Mouse (Mus musculus): ENCODE measurements around the gene C1ra. TPM values are rescaled to one million over a fixed set of nuclear protein-coding genes. Genes with fewer than 3 reads are reported as not detected.
"Not testable (repeated sequence)": the region's sequence is repeated elsewhere in the genome, so short reads cannot be mapped to it uniquely, and the experiment has no call there.

The C1ra gene
- polyA plus RNA-seq, 1 experiment from 2014 or later = 3.4 TPM

DNA sequence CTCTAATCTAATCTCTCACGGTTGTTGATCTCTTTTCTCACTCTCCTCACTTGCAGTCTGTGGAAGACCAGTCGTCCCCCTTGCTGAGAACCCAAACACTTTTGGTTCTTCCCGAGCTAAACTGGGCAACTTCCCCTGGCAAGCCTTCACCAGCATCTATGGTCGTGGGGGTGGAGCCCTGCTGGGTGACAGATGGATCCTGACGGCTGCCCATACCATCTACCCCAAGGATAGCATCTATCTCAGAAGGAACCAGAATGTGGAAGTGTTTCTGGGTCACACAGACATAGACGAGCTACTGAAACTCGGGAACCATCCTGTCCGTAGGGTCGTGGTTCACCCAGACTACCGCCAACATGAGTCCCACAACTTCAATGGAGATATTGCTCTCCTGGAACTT lies 3.9 kb upstream of the C1ra start:
- H3K9ac ChIP-seq (ENCODE audit: low read depth, low read length) = no peak overlapping the region
- no peak overlapping the region for H3K4me3 ChIP-seq (ENCODE audit: low read depth, low read length)
- DNase-seq (ENCODE audit: low spot score) (no peak), ATAC-seq (ENCODE audit: low read depth) (no peak)
- no peak overlapping the region for H3K27ac ChIP-seq (replicated peaks; ENCODE audit: low read depth, low read length)
- no peaks in the 10 kb centered on the region for H3K36me3 ChIP-seq (ENCODE audit: control insufficient read depth, insufficient read depth, low read length)
- H3K9me3 ChIP-seq (ENCODE audit: control insufficient read depth, low read length) = no peaks in the 10 kb centered on the region
- WGBS = 78% methylated on average over 10 of the region's 10 CpGs
- no peaks in the 10 kb centered on the region for H3K27me3 ChIP-seq (replicated peaks; ENCODE audit: control insufficient read depth, insufficient read depth, low read length)
- no peak overlapping the region for H3K4me2 ChIP-seq (ENCODE audit: low read depth, low read length)
- H3K4me1 ChIP-seq (ENCODE audit: control insufficient read depth, insufficient read depth, low read length) = no peaks in the 10 kb centered on the region

DNA sequence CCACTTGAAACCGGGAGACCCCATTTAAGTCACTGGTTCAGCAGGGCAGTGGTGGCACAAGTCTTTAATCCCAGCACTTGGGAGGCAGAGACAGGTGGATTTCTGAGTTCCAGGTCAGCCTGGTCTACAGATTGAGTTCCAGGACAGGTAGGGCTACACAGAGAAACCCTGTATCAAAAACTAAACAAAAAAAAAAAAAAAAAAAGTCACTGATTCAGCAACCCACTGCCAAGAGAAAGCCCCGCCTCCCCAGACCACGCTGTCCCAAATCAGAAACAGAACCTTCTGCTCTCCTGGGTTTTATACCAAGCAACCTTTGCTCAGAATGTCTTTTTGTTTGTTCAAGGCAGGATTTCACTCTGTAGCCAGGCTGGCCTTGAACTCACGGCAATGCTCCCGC lies 3.0 kb upstream of the C1ra start:
- H3K27ac ChIP-seq (replicated peaks; ENCODE audit: low read depth, low read length); H3K36me3 ChIP-seq (ENCODE audit: control insufficient read depth, insufficient read depth, low read length); DNase-seq (ENCODE audit: low spot score); H3K4me1 ChIP-seq (ENCODE audit: control insufficient read depth, insufficient read depth, low read length); ATAC-seq (ENCODE audit: low read depth); H3K9me3 ChIP-seq (ENCODE audit: control insufficient read depth, low read length); H3K4me2 ChIP-seq (ENCODE audit: low read depth, low read length); H3K27me3 ChIP-seq (replicated peaks; ENCODE audit: control insufficient read depth, insufficient read depth, low read length); H3K4me3 ChIP-seq (ENCODE audit: low read depth, low read length); H3K9ac ChIP-seq (ENCODE audit: low read depth, low read length): not testable (repeated sequence)
- 79% methylated on average over 4 of the region's 5 CpGs for WGBS

DNA sequence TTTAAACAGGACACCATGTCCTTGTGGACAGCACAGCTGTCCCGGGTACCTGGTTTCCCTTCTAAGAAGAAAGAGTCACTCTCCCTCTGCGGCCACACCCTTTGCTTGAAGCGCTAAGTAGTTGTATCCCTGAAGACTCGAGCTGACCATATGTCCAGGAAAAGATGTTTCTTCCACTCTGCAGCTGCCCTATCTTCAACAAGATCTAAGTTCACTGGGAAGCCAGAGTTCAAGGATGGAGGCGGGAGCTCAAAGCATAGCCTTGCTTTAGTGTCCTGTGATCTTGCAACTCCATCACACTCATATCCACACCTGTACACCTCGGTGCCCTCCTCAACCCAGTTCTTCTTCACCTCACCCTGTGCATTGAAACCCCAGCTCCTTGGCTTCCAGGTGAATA lies 269 bp upstream of the C1ra start:
- H3K27me3 ChIP-seq (replicated peaks; ENCODE audit: control insufficient read depth, insufficient read depth, low read length) = no peaks in the 10 kb centered on the region
- H3K4me2 ChIP-seq (ENCODE audit: low read depth, low read length) = no peak overlapping the region
- H3K9me3 ChIP-seq (ENCODE audit: control insufficient read depth, low read length) = no peaks in the 10 kb centered on the region
- DNase-seq (ENCODE audit: low spot score) = no peak
- H3K9ac ChIP-seq (ENCODE audit: low read depth, low read length) = no peak overlapping the region
- no peaks in the 10 kb centered on the region for H3K4me1 ChIP-seq (ENCODE audit: control insufficient read depth, insufficient read depth, low read length)
- H3K36me3 ChIP-seq (ENCODE audit: control insufficient read depth, insufficient read depth, low read length) = no peaks in the 10 kb centered on the region
- WGBS = 58% methylated on average over 6 of the region's 6 CpGs
- no peak overlapping the region for H3K27ac ChIP-seq (replicated peaks; ENCODE audit: low read depth, low read length)
- no peak overlapping the region for H3K4me3 ChIP-seq (ENCODE audit: low read depth, low read length)
- ATAC-seq (ENCODE audit: low read depth) = no peak

DNA sequence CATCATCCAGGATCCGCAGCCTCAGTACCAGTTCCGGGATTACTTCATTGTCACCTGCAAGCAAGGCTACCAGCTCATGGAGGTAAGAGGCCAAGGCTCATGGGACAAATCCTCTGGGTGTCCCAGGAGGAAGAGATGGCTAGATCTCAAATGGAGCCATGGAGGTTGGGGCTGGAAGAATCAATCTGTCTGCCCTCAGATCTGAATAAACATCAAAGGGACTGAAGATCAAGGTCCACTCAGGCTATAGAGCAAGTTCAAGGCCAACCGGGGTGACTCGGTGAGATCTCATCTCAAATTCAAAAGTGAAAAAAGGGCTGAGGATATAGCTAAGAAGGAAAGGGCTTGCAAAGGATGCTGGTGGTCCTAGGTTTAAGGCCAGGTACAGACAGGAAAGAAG lies 5.5 kb downstream of the C1ra start:
- H3K4me1 ChIP-seq (ENCODE audit: control insufficient read depth, insufficient read depth, low read length) = not testable (repeated sequence)

DNA sequence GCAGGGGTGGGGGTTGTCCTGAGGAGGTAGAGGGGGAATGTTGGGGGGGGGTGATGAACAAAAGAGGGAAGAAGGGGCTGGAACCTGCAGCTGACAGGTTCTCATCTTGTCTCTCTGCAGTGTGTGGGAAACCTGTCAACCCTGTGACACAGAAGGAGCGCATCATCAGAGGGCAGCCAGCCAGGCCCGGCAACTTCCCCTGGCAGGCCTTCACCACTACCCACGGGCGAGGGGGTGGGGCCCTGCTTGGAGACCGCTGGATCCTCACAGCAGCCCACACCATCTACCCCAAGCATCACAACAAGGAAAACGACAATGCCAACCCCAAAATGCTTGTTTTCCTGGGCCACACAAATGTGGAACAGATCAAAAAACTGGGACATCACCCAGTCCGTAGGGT lies 9.9 kb downstream of the C1ra start:
- H3K27me3 ChIP-seq (replicated peaks; ENCODE audit: control insufficient read depth, insufficient read depth, low read length); DNase-seq (ENCODE audit: low spot score); H3K36me3 ChIP-seq (ENCODE audit: control insufficient read depth, insufficient read depth, low read length); ATAC-seq (ENCODE audit: low read depth); H3K9ac ChIP-seq (ENCODE audit: low read depth, low read length); H3K27ac ChIP-seq (replicated peaks; ENCODE audit: low read depth, low read length); H3K9me3 ChIP-seq (ENCODE audit: control insufficient read depth, low read length); H3K4me1 ChIP-seq (ENCODE audit: control insufficient read depth, insufficient read depth, low read length); H3K4me2 ChIP-seq (ENCODE audit: low read depth, low read length); H3K4me3 ChIP-seq (ENCODE audit: low read depth, low read length): not testable (repeated sequence)
- 61% methylated on average over 6 of the region's 7 CpGs for WGBS

More for the DNA sequence above, 5.5 kb downstream of the C1ra start:
- not testable (repeated sequence) for H3K36me3 ChIP-seq (ENCODE audit: control insufficient read depth, insufficient read depth, low read length); DNase-seq (ENCODE audit: low spot score); H3K27ac ChIP-seq (replicated peaks; ENCODE audit: low read depth, low read length); H3K9ac ChIP-seq (ENCODE audit: low read depth, low read length); ATAC-seq (ENCODE audit: low read depth); H3K27me3 ChIP-seq (replicated peaks; ENCODE audit: control insufficient read depth, insufficient read depth, low read length); H3K4me2 ChIP-seq (ENCODE audit: low read depth, low read length); H3K4me3 ChIP-seq (ENCODE audit: low read depth, low read length); H3K9me3 ChIP-seq (ENCODE audit: control insufficient read depth, low read length)
- 94% methylated on average over 2 of the region's 4 CpGs for WGBS

DNA sequence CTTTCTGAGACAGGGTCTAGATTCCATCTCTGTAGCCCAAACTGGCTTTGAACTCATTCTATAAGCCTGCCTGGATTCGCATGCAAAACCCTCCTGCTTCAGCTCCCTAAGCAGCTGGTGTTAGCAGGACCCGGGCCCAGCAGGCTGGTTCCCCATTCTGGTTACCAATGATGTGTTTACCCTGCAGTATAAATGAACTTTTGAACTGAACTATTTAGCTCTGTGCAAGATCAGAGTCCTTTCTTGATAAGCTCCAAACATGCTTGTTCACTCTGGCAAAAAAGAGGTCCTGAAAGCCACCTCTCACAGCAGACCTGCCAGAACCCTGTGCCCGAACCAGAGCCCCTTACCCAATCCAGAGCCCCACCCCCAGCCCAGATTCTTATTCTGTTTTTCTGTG lies 15.7 kb downstream of the C1ra start:
- no peak overlapping the region for H3K4me3 ChIP-seq (ENCODE audit: low read depth, low read length)
- no peak overlapping the region for H3K4me2 ChIP-seq (ENCODE audit: low read depth, low read length)
- no peaks in the 10 kb centered on the region for H3K27me3 ChIP-seq (replicated peaks; ENCODE audit: control insufficient read depth, insufficient read depth, low read length)
- ATAC-seq (ENCODE audit: low read depth) (no peak), DNase-seq (ENCODE audit: low spot score) (no peak)
- H3K9ac ChIP-seq (ENCODE audit: low read depth, low read length) = no peak overlapping the region
- H3K9me3 ChIP-seq (ENCODE audit: control insufficient read depth, low read length) = no peaks in the 10 kb centered on the region
- no peaks in the 10 kb centered on the region for H3K4me1 ChIP-seq (ENCODE audit: control insufficient read depth, insufficient read depth, low read length)
- H3K27ac ChIP-seq (replicated peaks; ENCODE audit: low read depth, low read length) = no peak overlapping the region
- H3K36me3 ChIP-seq (ENCODE audit: control insufficient read depth, insufficient read depth, low read length) = no peaks in the 10 kb centered on the region
- 74% methylated on average over 3 of the region's 3 CpGs for WGBS

DNA sequence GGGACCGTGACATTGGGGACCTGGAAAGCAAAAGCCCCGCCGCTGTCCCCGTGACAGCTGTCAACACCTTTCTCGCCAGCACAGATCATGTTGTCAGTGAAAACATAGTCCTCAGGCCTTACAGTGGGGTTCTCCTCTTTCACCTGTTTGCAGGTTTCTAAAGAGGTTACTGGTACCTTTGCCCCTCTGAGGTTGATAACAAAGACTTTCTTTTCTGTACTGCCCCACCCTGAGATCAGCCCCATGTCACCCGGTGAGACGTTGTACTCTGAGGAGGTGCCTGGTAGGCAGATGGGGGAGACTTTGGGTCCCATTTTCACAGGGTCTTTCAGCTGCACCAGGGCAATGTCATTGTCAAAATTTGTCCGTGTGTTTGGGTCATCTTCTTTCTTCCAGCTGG lies 18.9 kb downstream of the C1ra start:
- DNase-seq (ENCODE audit: low spot score) = no peak
- Histone ChIP-seq H3K9me3 (ENCODE audit: control insufficient read depth, low read length) (no peaks in the 10 kb centered on the region), H3K9ac (ENCODE audit: low read depth, low read length) (no peak overlapping the region), H3K4me1 (ENCODE audit: control insufficient read depth, insufficient read depth, low read length) (no peaks in the 10 kb centered on the region), H3K4me3 (ENCODE audit: low read depth, low read length) (no peak overlapping the region), H3K27me3 (replicated peaks; ENCODE audit: control insufficient read depth, insufficient read depth, low read length) (no peaks in the 10 kb centered on the region), H3K27ac (replicated peaks; ENCODE audit: low read depth, low read length) (no peak overlapping the region), H3K4me2 (ENCODE audit: low read depth, low read length) (no peak overlapping the region), H3K36me3 (ENCODE audit: control insufficient read depth, insufficient read depth, low read length) (no peaks in the 10 kb centered on the region)
- WGBS = 80% methylated on average over 8 of the region's 8 CpGs
- no peak for ATAC-seq (ENCODE audit: low read depth)

DNA sequence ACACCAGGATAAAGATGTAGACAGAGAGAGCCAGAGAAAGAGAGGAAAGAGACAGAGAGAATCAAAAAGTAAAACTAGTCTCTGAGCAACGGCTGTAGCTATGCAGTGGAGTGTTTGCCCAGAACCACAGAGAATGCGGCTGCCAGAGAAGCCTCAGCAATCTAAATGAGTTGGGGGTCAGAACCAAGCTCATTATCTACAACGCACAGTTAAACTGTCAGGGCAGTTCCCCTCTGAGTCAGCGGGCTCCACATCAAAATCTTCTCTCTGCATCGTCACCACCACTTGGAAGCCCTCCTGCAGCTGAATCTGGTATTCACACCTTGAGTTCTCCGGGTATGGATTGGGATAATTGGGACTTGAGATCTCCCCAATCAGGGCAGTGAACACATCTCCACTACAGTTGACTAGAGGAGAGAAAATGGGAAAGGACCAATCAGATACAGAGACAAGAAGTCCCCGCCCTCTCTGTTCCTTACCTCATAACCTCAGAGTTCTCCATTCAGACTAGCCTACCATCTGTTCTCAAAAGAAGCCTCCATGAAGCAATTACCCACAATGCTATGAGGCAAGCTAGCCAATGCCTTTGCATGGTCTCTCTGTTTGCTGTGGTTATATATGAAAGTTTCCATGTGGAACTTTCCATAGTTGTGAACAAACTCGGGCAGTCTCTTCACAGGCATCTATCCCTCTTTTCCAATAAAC lies 24.1 kb downstream of the C1ra start:
- not testable (repeated sequence) for ATAC-seq (ENCODE audit: low read depth); H3K9ac ChIP-seq (ENCODE audit: low read depth, low read length); H3K4me1 ChIP-seq (ENCODE audit: control insufficient read depth, insufficient read depth, low read length); H3K36me3 ChIP-seq (ENCODE audit: control insufficient read depth, insufficient read depth, low read length); H3K27ac ChIP-seq (replicated peaks; ENCODE audit: low read depth, low read length); DNase-seq (ENCODE audit: low spot score); H3K4me2 ChIP-seq (ENCODE audit: low read depth, low read length); H3K9me3 ChIP-seq (ENCODE audit: control insufficient read depth, low read length); H3K27me3 ChIP-seq (replicated peaks; ENCODE audit: control insufficient read depth, insufficient read depth, low read length); H3K4me3 ChIP-seq (ENCODE audit: low read depth, low read length)
- WGBS = 68% methylated on average over 8 of the region's 8 CpGs

DNA sequence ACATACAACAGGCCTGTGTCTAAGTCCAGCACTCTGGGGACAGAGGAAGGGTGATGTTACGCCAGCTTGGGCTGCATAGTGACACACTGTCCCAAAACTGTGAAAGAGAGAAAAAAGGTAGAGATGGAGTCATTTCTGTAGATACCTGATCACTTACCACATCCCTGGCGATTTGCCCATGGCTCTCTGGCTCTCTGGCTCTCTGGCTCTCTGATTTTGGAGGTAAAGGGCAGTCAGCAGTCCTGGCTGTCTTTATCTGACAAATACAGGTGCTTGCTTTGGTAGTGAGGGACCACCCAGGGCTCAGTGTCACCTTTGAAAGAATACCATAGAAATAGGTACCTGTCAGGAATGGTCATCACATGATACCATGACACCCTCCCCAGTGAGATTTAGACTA lies 29.0 kb downstream of the C1ra start:
- 73% methylated on average over 2 of the region's 2 CpGs for WGBS
- H3K27ac ChIP-seq (replicated peaks; ENCODE audit: low read depth, low read length); H3K36me3 ChIP-seq (ENCODE audit: control insufficient read depth, insufficient read depth, low read length); H3K27me3 ChIP-seq (replicated peaks; ENCODE audit: control insufficient read depth, insufficient read depth, low read length); H3K4me1 ChIP-seq (ENCODE audit: control insufficient read depth, insufficient read depth, low read length); DNase-seq (ENCODE audit: low spot score); H3K9me3 ChIP-seq (ENCODE audit: control insufficient read depth, low read length); H3K9ac ChIP-seq (ENCODE audit: low read depth, low read length); H3K4me3 ChIP-seq (ENCODE audit: low read depth, low read length); H3K4me2 ChIP-seq (ENCODE audit: low read depth, low read length); ATAC-seq (ENCODE audit: low read depth): not testable (repeated sequence)

All from embryonic facial prominence, embryonic 14.5 days (tissue).